8 mouse cellular contexts compared by ENCODE assay signal in genomic region chr7:19179173-19179572, GRCm38 (mm10). TPM values are rescaled to one million over a fixed set of nuclear protein-coding genes. Genes with fewer than 3 reads are reported as not detected.
A peak's percentile ranks its signal among the peaks of the same experiment; 100 is the strongest.
DNase-seq lines count a peak whose midpoint lies in the region; ATAC-seq lines count a peak whose summit lies in the region.

No protein-coding gene starts in this region.

- 2% methylated on average over 31 of the region's 32 CpGs for WGBS in hindbrain, embryonic 14.5 days

- peak; percentile 49 for DNase-seq in Muller cell, postnatal 12 days (ENCODE audit: inconsistent ontology term)
- DNase-seq in cerebellum, adult 18-20 months: peak; percentile 57 to 66
- DNase-seq in forelimb bud, embryonic 11.5 days (ENCODE audit: low read depth, low spot score): peak; percentile 57
- DNase-seq in hindbrain, embryonic 14.5 days (ENCODE audit: low spot score): peak; percentile 71
- DNase-seq in left cerebral cortex, postnatal 14 days (ENCODE audit: low spot score in 2 of 2): peak; percentile 71 to 75
- peak; percentile 80 for DNase-seq in lung, postnatal 4 days
- peak; percentile 75 for DNase-seq in right cerebral cortex, adult 18-20 months

- peak overlapping the region; percentile 61 for H3K4me3 ChIP-seq in hindbrain, embryonic 14.5 days (replicated peaks; ENCODE audit: low read length)

- peaks cover 29% of the 10 kb centered on the region for H3K27me3 ChIP-seq in hindbrain, embryonic 14.5 days (ENCODE audit: control insufficient read depth, insufficient read depth, low read length)

- H3K4me2 ChIP-seq in hindbrain, embryonic 14.5 days (replicated peaks): peak overlapping the region; percentile 84

- intact Hi-C loops in left cerebral cortex, postnatal 14 days (cut with DNase I): loop anchor here (5.0 kb wide), 2 partner anchors 33 to 118 kb away; partner anchors contain the start of gene Gpr4

- no peak overlapping the region for H3K27ac ChIP-seq in hindbrain, embryonic 14.5 days

- peaks cover 29% of the 10 kb centered on the region for H3K36me3 ChIP-seq in hindbrain, embryonic 14.5 days (replicated peaks; ENCODE audit: control insufficient read depth, insufficient read depth)

- H3K4me1 ChIP-seq in hindbrain, embryonic 14.5 days (replicated peaks; ENCODE audit: control insufficient read depth, insufficient read depth, low read length): peaks cover 31% of the 10 kb centered on the region

- H3K9ac ChIP-seq in hindbrain, embryonic 14.5 days: peak overlapping the region; percentile 40

- H3K9me3 ChIP-seq in hindbrain, embryonic 14.5 days (ENCODE audit: control insufficient read depth, low read length): 0 out of 2 replicates have a peak, but pooled peaks cover 4% of the 10 kb centered on the region

- no peak for ATAC-seq in hindbrain, embryonic 14.5 days (ENCODE audit: low FRiP score)
- no peak for ATAC-seq in erythroid progenitor cell, adult 5-6 weeks (replicated peaks; ENCODE audit: low FRiP score, poor library complexity, severe bottlenecking)

RNA-seq across cellular contexts. Expression of gene Eml2, which starts 3.0 kb away (rescaled TPM):
- 3.4 and 3.6 TPM in 2 replicates for polyA plus RNA-seq in hindbrain, embryonic 14.5 days (2014; fragmentation: Nextera tagmentation; extraction: Ambion mirVana)
- 100 to 1,000 TPM; 167 to 183 TPM for total RNA-seq in left cerebral cortex, postnatal 14 days (2021)
- 2.5 TPM in 1 of 2 replicates, not detected in the other for total RNA-seq in erythroid progenitor cell, adult 5-6 weeks (2015; ENCODE audit: low replicate concordance)
- 1.3 TPM in 1 of 2 replicates, not detected in the other for total RNA-seq in erythroid progenitor cell, adult 5-6 weeks (2017; ENCODE audit: low replicate concordance)

RNA-seq across cellular contexts. Expression of gene Gipr, which starts 13.2 kb away (rescaled TPM):
- polyA plus RNA-seq in hindbrain, embryonic 14.5 days (2014; fragmentation: Nextera tagmentation; extraction: Ambion mirVana): 0.62 and 1.1 TPM in 2 replicates
- 1 to 10 TPM; 1.6 to 2.8 TPM for total RNA-seq in left cerebral cortex, postnatal 14 days (2021)
- total RNA-seq in erythroid progenitor cell, adult 5-6 weeks (2015; ENCODE audit: low replicate concordance): not detected in 2 replicates
- total RNA-seq in erythroid progenitor cell, adult 5-6 weeks (2017; ENCODE audit: low replicate concordance): not detected in 2 replicates

RNA-seq across cellular contexts. Expression of gene Snrpd2, which starts 29.7 kb away (rescaled TPM):
- 104 and 110 TPM in 2 replicates for polyA plus RNA-seq in hindbrain, embryonic 14.5 days (2014; fragmentation: Nextera tagmentation; extraction: Ambion mirVana)
- 10 to 100 TPM; 84.3 to 88.7 TPM for total RNA-seq in left cerebral cortex, postnatal 14 days (2021)
- 15.5 and 22.0 TPM in 2 replicates for total RNA-seq in erythroid progenitor cell, adult 5-6 weeks (2015; ENCODE audit: low replicate concordance)
- 5.4 and 15.7 TPM in 2 replicates for total RNA-seq in erythroid progenitor cell, adult 5-6 weeks (2017; ENCODE audit: low replicate concordance)

RNA-seq across cellular contexts. Expression of gene Qpctl, which starts 30.1 kb away (rescaled TPM):
- 19.1 and 20.3 TPM in 2 replicates for polyA plus RNA-seq in hindbrain, embryonic 14.5 days (2014; fragmentation: Nextera tagmentation; extraction: Ambion mirVana)
- total RNA-seq in left cerebral cortex, postnatal 14 days (2021): 10 to 100 TPM; 19.6 to 21.9 TPM
- total RNA-seq in erythroid progenitor cell, adult 5-6 weeks (2015; ENCODE audit: low replicate concordance): 2.5 and 2.9 TPM in 2 replicates
- 1.9 TPM in 2 replicates for total RNA-seq in erythroid progenitor cell, adult 5-6 weeks (2017; ENCODE audit: low replicate concordance)

RNA-seq across cellular contexts. Expression of gene Gpr4, which starts 33.2 kb away (rescaled TPM):
- polyA plus RNA-seq in hindbrain, embryonic 14.5 days (2014; fragmentation: Nextera tagmentation; extraction: Ambion mirVana): 3.1 and 3.2 TPM in 2 replicates
- total RNA-seq in left cerebral cortex, postnatal 14 days (2021): 1 to 10 TPM; 5.2 to 5.5 TPM
- total RNA-seq in erythroid progenitor cell, adult 5-6 weeks (2015; ENCODE audit: low replicate concordance): not detected in 2 replicates
- total RNA-seq in erythroid progenitor cell, adult 5-6 weeks (2017; ENCODE audit: low replicate concordance): not detected in 2 replicates

Comparison
In these comparisons a context has a peak if more than half of its experiments do, and no peak if none do; other contexts are left out.
1. RNA of gene Eml2, which starts 3.0 kb away (total RNA-seq): 167 to 183 TPM in left cerebral cortex, postnatal 14 days; 1.3 to 2.5 TPM in erythroid progenitor cell, adult 5-6 weeks; every median in the first group is over 10 times any median in the second.
2. Peak in every context shown above with its lines, with median percentiles within 50 percentile points of each other: DNase-seq.